Mouse (Mus musculus): ENCODE data around the gene Clec16a. TPM values are rescaled to one million over a fixed set of nuclear protein-coding genes. Genes with fewer than 3 reads are reported as not detected.

The Clec16a gene
- total RNA-seq, 2 experiments from 2014 or later: 24.5 to 25.8 TPM

DNA sequence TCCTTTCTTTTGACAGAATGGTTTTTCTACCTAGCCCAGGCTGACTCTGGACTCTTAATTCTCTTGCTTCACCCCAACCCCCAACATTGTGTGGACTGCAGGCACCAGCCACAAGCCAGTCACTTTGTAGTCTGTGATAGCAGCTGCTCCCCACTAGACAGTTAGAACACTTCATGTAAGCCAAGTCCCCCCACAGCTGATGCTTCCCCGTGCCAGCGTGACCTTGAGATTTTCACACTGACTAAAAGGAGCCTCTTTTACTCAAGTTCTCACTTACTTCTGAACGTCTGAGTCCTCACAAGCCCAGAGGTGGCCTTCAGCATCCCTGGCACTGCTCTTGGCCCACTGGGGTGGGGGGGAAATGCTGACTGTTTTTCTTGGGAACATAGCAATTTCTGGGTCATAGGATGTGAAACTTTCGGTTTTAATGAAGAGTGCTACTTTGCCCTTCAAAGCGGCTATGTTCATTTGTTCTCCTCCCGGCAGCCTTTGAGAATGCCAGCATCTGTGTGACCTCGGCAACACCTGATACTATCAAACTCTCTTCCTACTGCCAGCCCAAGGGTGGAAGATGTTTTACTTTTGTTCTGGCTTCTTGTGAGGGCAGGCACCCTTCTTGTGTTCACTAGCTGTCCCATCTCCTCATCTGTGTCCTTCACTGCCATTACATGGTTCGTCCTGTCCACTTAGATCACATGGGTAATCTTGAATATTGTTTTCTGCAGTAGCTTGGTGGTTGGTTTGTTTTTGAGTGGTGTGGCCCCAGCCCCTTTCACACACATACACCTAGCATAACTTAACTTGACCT, 138.3 kb downstream of the Clec16a start:
- no peak for DNase-seq

DNA sequence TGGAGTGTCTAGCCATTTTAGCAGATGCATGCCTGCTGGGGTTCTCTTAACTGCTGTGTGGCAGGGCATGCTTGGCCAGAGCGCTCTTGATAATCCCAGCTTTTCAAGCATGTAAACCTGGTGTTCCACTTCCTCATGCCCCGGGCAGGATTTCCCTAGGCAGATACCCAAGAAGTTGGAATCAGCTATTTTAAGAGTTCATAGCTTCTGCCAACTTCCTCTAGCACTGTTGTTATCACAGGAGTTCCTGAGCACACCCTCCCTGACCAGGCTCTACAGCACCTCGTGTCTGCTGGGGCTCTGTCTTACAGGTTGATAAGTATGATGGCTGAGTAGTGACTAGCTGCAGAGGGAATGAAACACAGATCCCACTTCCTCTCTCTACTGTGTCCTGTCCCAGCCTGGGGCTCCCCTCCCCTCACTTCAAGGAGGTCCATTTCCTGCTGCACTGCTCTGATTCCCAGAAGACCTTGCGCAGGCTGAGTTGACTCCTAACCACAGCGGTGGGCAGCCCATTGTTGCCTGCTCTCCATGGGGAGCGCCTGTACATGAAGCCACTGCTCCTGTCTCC, 144.7 kb downstream of the Clec16a start:
- DNase-seq: no peak

DNA sequence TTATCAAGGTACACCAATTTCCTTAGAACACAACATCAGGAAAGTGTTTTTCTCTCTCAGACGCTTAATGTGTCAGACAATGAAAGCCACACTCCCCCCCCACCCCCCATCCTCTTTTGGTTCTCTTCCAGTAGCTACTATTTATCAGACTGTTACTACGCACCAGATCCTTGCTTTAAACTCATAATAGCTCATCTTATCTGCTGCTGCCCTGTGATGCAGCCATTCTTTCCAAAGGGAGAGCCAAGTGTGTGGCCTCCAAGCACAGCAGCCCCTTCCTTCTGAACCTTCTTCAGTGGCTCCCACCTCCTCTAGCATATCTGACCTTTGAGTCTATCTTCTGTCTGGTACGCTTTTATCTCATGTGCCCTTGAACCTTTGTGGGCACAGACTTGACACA, 145.3 kb downstream of the Clec16a start:
- DNase-seq: no peak

DNA sequence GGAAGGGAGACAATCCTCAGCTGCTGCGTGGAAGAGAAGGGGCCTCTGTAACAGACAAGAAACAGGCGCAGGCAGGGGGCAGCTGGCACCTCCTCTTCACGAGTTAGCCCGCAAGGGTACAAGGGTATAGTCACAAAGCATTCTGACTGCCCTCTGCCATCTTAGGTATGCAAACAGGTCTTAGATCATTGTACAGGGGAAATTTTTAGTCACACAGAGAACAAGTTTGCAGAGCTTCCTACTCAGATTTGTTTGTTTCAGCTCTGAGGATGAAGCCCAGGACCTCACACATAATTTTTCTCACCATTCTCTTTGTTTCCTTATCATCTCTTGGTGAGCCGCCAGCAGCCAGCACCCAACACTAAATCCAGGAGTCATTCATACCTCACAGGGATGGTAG, 146.6 kb downstream of the Clec16a start:
- no peak for DNase-seq

DNA sequence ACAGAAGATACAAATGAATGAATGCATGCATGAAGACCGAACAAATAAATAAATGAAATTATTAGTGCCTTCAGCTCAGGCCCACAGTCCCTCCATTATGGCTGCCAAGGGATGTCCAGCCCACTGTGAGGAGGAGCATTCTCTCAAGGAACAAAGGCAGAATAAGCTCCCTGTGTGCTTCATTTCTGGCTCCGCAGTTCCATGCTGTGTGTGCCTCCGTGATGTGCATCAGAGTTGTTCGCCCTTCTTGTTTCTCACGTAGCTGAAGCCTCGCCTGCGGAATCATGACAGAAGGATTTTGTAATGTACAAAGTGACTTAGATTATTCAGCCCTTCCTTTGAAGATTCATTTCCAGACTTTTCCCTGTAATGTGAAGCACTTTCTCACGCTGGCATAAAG, 147.7 kb downstream of the Clec16a start:
- no peak for DNase-seq

DNA sequence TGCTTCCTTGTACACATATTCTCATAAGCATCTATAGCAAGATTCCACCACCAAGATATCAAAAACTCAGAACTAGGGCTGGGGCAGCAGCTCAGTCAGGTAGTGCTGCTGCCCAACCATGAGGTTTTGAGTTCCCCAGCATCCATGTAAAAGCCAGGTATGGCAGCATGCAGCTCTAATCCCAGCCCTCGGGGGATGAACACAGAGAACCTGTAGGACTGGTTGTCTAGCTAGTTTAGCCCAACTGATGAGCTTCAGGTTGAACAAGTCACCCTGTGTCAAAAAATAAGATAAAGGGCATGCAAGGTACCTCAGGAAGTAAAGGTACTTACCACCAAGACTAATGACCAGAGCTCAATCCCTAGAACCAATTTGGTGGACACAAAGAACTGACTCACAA, 148.3 kb downstream of the Clec16a start:
- no peak for DNase-seq

DNA sequence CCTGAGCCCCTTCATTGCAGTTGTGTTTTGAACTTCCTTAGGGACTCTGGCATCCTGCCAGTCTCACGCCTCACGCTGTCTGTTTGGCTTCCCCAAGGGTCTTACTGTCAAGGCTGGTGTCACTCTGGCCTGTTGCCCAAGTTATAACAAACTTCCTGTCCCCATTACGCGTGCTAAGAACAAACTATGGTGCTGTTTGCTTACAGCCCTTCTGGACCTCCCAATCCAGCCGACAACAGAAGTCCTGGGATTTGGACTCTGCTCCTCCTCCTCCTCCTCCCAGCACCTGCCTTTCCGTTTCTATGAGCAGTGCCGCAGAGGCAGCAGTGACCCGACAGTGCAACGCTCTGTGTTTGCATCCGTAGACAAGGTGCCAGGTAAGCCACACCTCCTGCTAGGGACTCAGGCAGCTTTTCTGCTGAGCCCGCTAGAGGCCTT, 149.3 kb downstream of the Clec16a start:
- no peak for DNase-seq

DNA sequence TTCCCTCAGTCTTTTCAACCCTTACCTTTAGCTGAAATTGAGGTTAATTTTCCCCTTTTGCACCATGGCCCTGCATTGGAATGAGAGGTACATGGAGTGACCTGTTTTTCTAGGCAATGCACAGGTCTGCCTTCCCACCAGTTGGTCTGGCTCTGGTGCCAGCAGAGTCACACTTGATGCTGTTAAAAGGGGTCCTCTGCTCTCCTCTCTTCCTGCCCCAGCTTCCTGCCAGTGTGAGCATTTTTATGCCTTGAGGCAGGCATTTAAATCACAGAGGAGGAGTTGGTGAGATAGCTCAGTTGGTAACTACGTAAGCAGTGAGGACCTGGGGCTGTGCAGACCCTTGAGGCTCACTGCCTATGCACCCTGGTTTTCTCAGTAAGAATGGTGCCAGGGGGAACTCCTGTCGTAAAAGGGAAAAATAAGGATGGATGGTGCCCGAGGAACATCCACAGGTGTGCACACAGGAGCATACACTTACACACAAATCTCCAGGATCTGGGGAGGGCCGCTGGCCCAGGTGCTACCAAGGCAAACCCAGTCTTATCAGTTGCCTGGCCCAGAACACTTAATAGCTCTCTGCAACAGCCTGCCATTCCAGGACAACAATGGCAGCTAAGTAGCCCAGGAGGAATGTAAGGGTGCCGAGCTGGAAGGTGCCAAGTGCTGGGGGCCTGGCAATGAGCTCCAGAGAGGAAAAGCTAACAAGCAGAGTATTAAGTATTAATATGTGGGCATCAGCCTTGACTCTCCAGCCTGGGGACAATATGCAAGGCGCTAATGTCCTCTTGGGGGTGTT, 152.9 kb downstream of the Clec16a start:
- DNase-seq: no peak

DNA sequence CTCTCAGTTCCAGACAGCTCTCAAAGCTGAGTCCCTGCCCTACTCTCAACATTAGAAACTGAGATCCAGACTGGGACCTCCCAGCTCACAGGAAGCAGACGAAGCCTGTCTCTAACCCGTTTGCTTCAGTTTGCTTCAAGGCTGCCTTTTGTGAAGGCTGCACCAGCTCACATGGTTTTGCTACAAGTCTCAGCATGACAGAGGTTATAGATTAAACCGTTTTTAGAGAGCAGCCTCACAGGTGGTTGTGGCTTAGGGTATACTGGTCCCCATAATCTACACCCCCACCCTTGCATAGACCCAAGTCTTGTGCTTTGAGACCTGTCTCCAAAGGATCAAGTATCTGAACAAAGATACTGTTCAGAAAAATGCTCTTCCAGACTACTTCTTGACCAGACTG, 154.2 kb downstream of the Clec16a start:
- no peak for DNase-seq

DNA sequence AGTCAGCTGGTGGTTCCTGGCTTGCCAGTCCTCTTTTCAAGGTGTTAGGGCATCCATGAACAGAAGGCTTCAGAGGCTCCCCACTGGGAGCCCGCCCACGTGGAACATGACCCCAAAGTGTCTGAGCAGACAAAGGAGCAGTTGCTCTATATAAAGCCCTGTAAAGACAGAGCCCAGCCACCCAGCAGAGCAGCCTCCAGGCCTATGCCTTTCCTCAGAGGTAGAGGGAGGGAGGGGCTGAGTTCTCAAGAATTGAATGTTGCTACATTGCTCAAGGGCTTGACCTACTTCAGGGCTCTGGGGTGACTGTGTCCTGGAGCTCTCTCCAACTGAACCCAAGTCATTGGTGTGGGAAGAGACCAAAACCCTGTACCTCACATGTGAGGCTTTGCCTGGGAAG, 155.0 kb downstream of the Clec16a start:
- DNase-seq: no peak

DNA sequence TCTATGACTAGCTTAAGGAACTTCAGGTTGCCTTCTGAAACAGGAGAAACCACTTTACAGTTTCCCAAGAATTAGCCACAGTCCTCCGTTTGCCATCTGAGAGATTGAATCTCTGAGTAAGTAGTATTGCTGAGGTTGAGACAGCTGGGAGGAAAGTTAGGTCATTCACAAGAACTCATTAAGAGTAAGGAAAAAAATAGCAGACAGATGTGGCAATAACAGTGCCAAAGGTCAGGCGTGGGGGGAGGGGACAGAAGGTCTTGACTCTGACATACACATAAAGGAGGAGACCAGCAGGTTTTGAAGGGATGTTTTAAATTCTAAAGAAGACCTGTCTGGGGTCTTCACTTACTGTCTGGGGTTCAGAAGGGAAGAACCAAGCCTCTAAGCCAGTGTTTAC, 157.3 kb downstream of the Clec16a start:
- no peak for DNase-seq

DNA sequence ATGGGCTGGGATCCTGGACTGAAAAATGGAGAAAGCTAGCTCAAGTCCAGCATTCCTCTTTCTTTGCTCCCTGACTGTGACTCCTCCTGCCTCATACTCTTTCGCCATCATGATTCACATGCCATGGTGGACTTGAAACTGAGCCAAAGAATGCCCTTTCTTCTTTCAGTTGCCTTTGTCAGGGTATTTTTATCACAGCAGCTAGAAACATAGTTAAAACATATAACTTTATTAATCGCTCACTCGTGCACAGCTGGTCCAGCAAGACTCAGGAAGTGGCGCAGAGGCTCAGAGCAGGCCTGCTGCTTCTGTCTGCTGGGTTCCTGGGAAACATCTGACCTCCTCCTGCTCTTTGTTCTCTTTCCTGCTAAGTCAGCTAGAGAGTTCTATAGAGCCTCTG, 158.8 kb downstream of the Clec16a start:
- no peak for DNase-seq

DNA sequence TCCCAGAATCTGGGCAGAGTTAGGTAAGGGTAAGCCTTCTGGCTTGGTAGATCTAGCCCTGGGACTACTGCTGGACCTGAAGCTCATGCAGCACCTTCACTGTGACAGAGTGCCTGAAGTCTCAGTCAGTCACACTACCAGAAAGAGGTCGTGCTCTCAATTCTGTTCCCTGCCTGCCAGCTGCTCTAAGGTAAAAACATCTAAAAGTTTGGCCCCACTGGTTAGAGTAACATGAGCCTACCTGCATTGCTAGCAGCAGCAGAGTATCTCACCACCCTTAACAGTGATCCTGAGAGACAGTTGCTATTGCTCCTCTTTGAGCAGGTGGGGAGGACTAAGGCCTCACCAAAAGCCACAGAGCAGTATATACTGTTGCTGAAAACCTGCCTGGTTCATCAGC, 160.3 kb downstream of the Clec16a start:
- DNase-seq: no peak

DNA sequence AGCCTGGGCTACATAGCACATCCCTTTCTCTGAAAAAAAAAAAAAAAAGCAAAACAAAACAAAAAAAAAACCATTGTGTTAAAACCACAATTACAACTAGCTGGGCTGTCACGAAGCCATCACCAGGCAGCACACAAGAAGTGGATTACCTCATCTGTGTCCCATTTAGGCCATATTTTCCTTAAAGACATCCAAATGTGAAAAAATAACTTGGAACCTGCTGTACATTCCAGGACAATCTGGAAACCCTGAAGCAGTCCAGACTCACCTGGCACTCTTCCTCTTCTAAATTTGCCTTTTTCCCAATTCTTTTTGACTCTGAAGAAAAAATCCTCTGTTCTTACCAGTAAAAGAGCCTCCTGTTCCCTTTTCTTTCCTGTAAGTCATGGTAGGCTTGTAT, 166.4 kb downstream of the Clec16a start:
- DNase-seq: no peak

DNA sequence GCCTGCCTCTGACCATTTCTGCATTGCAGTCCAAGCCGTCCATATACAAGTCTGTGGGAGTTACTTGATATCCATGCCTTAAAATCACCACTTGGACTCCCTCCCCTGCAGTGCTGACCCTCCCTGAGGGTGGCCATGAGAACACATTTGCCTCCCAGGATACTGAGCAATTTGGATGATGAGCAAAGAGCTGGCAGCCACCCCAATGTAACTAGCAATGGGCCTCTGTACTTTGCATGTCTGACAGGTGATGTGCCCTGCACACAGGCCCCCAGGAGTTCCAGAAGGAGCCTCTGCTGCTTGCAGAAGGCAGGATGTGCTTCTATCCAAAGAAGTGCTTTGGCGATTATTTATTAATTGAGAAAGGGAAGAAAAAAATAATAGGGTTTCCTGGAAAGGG, 167.9 kb downstream of the Clec16a start:
- no peak for DNase-seq

DNA sequence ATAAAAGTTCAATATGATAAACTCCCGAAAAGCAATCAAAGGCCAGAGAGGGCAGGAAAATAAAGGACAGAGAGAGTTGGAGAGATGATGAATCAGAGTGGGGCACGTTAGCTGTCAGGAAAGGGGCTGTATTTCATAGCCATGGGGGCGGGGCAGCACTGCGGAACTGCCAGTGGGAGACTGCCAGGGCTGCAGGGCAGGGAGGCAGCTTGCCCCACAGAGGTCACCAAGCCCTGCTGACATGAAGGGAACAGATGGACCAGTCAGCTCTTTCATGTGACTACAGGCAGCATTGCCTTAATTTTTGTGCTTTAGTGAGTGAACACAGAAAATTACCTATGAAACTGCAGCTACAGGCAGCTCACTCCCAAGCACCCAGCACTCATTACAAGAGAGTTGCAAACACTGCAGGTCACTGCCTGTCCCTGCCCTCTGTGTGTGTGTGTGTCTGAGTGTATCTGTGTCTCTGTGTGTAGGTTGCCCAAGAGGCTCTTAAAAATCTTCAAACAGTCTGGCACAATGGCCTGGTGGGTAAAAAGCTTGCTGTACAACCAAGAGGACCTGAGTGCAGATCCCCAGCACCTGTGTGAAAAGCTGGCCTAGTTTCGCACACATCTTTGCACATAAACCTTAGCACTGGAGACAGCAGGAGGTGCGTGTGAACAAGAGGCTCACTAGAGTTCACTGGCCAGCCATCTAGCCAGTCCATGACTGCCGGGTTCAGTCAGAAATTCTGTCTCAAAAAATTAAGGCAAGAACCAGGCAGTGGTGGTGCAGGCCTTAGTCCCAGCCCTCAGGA, 168.5 kb downstream of the Clec16a start:
- DNase-seq: peak; percentile 55

DNA sequence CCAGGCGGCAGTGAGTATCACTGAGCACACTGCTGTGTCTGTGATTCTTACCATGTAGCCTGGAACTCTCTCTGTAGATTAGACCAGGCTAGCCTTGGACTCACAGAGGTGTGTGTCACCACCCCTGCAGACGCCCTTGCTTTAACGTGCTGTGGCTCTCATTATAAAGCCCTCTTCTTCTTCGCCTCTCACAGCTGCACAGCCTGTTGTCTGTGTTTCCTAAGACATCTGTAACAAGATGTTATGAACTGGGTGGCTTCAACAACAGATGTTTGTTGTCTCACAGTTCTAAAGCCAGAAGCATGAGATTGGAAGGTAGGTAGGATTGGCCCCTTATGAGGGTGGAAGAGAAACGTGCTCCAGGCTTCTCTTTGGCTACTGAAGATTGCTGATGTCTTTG, 170.1 kb downstream of the Clec16a start:
- no peak for DNase-seq

DNA sequence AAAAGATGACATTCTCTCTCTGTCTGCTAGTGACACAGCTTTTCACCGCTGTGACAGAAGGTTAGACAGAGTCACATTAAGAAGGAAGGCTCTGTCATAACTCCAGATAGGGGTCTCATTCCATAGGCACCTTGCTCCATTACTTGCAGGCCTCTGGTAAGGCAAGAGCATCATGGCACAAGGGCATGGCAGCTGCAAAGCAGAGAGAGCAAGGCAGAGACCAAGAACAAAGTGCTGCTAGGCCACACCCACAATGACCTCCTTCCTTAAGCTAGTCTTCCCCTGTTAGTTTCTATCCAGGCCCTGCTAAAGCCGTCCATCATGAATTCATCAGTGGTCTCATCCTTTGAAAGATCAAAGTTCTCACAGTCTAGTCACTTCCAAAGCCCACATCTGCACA, 170.5 kb downstream of the Clec16a start:
- DNase-seq: no peak

DNA sequence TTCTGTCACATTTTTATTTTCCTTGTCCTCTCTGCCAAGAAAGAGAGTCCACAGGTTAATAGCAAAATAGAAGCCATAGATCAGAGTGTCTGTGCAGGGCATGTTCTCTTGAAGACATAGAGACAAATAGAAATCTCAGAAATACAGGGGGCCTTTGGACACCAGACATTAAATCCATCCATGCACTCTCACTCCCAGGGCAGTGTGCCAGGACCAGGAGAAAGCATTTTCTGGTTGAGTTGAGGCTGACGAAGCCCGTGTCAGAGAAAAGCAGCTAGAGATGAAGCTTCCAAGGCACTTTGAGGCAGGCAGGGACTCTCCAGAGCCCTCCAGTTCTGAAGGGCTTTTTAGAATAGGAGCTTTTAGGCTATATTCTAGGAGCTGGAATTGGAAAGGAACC, 171.6 kb downstream of the Clec16a start:
- DNase-seq: no peak

DNA sequence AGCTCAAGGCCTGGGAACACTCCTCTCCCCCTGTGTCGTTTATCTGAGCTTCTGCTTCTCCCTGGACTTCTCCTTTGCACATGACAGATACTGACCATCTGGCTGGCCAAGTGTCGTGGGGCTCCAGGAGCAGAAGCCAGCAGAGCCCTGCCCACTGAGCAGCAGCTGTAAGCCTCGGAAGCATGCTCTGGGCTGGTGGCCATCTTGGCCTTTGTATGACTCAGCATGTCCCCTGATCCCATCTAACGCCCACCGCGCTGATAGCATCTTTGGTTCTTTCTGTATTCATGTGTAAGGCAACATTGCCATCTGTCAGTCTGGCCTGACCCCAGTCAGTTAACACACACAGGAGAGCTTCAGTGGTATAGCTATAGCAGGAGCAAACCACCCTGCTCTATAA, 174.8 kb downstream of the Clec16a start:
- DNase-seq: peak; percentile 51

DNA sequence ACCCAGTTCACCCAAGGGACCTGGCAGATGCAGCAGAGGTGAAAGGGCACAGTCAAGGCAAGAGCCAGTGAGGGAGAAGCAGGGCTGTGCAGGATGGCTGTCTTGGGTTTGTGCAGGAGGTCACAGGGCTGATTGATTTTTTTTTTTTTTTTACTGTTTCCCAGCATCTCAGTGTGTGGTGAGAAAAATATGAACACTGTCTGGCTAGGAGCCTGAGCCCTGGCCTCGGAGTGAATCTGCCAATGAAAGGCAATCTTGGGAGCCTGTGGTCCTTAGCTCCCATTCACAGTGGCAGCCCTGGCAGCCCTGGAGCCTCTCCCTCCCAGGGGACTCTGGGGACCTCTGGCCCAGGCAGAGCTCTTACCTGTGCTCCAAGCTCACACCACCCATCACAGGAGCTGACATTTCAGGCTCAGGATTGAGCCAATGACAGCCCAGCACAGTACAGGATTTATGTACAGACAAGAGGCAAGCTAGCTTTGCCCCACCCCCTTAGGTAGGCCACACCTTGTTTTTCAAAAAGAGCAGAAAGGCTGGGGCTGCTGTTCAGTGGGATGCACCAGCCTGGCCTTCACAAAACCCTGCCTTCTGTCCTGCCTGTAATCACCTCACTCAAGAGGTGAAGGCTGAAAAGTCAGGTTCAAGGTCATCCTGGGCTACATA, 177.9 kb downstream of the Clec16a start:
- DNase-seq: no peak

Measured in gastrocnemius, postnatal 10 days (tissue).